Mouse (Mus musculus) neural tube, embryonic 10.5 days (tissue): ENCODE data around the gene Olfr1396.
A peak's percentile ranks its signal among the peaks of the same experiment; 100 is the strongest.

Experiments
- DNase-seq: peaks from one replicate; pipeline ENCODE4 v3.0.0-alpha.2; 2017; ENCODE audit warnings: low spot score; ENCODE audit errors: extremely low spot score

Olfr1396 gene

DNA sequence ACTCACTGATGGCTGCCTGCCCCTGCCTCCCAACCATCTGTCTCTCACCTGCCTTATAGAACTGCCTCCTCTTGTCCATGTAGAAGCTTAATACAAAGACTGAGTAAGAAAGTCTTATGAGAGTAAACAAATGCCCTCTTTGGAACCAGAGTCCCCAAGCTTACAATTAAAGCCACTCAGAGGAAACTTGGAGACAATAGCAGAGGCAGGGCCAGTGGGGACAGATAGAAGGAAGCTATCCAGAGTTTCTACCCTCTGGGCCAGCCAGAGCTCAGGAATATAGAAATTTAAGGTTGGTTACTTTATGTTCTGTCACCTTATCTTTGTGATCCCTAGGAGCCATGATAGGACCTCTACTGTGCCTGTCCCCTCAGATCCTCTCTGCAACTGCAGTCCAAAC lies at the start of gene Olfr1396:
Olfr1396 (minus strand) TSS at position 101 of the 400 bp plus-strand sequence.
- no peak for DNase-seq

DNA sequence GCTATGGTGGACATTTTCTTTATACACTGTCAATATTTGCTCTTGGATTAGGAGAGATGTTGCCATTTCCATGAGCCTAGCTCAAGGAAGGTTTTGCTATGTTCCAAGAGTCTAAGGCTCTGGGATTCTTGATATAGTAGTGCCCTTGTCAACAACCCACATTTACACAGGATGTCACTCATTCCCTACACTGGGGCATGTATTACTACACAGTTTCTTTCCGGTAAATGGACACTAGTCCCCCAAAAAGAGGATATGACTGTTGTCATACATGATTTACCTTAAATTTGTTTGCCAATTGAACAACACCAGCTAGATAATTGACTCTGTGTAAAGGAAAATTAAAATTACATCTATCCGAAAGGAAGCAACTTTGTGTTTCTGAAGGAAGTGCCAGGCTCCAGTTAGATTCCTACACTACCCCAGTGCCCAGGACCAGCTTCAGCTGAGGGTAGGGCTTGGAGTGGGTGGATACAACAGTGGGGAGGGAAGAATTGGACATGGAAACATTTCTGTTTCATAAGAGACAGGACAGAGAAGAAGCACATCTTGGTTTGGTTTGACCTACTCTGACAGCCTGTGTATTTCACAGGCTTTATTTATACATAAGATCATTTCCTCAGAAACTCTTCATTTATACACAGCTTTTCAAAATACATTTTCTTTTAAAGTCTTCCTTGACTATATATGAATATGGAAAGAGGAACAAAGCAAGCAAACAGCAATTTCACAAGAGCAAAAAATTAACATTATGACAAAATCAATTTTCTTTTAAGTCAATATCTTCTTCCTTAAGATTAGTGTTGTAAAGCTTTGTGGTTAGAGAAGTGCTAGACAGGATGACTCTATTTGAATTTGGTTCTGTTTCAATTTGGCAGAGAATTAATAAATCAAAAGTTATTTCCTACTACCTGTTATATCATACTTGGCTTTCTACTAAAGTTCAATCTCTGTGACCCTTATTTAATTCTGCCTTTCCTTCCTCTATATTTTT lies 42.4 kb upstream of the Olfr1396 start:
- no peak for DNase-seq

DNA sequence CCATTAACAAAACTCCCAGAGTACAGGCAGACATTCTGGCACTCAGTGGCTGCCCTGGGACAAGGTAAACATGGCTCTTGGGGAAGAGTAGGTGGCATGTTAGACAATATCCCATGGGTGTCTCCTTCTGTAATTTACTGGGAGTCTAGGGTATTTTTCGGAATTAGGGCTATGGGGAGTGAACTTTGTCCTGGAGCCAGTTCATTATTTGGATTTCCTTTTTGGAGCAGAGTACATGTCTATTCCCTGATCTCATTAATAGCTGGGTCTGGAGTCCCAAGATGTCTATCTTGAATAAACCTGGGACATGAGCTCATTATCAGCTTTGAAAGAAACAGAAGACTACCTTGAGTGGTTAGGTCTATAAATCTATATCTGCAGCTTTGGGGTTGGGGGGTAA lies 39.4 kb upstream of the Olfr1396 start, which contains the start of gene Olfr1394:
Olfr1394 (plus strand) TSS at position 301 of the 400 bp plus-strand sequence.
- DNase-seq, result no peak

DNA sequence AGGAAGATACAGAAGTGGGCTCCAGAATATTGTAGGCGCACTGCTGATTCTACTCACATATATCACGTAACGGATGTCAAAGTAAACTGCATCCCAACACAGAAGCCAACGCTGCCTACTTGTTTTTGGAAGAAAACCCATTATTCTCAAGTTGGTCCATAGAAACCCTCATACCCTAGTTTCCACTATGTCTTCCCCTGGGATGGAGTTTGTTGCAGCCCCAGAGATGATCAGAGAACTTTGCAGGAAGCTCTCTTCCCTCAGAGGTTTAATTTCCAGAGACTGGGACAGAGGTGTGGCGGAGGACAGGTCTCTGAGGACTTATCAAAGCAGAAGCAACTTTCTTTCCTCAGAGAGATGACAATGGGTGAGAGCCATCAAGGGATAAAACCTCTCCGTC lies 27.3 kb upstream of the Olfr1396 start, which contains the start of gene Olfr1395:
Olfr1395 (plus strand) TSS at position 301 of the 400 bp plus-strand sequence.
- no peak for DNase-seq

DNA sequence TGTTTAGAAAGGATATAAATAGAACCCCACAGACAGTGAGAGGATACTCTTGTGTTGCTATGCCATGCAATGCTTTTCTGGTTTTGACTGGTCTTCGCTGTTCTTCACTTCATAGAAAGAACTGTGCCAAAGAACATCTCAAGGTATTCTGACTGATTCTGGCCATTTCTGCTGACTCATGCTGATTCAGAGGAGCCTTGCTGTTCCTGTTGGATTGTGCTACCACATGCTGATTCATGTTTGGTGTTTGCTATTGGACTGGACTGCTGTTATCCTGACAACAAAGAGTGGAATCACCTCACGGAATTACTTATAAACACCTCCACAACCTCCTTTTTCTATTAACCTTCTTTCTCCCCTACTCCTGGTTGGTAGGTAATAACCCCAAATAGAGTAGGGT lies 9.5 kb upstream of the Olfr1396 start:
- no peak for DNase-seq

DNA sequence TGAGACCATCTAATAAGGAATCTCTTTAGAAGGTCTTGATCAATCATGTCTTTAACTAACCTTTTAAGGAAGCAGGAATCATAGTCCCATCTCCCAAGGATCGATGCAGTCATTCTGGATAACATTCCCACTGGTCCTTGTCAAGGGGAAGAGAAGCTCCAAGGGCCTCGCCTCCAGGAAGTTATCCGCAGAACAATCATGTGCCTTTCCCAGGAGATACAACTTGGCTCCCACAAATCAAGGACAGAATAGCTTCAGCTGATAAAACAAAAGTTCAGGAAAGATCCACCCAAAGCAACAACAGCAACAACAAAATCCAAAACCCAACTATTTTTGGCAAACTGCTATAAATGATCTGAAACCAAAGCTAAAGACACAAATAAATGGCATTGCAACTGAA lies 5.0 kb upstream of the Olfr1396 start:
- DNase-seq, result no peak

DNA sequence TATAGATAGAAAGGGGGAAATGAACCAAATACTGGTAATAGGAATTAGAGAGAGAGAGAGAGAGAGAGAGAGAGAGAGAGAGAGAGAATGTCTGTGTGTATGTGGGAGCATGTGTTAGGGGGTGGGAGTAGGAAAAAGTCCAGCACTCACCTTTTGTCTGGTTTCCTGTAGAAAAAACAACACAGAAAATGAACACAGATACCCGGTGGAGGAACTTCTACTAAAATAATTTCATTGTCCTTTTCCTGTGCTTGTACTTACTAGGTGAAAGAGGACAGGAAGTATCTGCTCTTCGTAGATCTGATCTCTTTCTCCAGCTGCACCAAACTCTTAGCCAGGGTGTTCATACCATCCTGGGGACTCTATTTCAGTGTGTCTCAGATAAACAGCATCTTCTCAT lies 516 bp downstream of the Olfr1396 start:
- no peak for DNase-seq

- no peak for DNase-seq
Observed at GRCm38 (mm10) chr11:49112624-49113219, 2.0 kb downstream of the Olfr1396 start.

DNA sequence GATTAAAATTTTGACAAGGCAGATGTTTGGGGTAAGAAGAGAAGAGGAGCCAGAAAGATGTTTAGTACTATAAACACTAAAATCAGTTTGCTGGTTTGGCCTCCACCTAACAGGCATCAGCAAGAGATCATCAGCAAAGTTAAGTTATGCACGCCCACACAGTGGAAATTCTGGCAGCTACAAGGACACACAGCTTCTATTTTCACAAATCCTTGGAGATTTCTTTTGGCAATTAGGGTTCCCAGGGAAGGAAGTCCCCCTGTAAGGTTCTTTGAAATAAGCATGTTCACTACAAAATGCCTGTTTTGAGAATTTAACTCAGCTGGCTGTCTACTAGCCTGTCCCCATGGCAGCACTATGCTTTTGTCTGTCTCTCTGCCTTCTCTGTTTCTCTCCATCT lies 3.7 kb downstream of the Olfr1396 start:
- no peak for DNase-seq

DNA sequence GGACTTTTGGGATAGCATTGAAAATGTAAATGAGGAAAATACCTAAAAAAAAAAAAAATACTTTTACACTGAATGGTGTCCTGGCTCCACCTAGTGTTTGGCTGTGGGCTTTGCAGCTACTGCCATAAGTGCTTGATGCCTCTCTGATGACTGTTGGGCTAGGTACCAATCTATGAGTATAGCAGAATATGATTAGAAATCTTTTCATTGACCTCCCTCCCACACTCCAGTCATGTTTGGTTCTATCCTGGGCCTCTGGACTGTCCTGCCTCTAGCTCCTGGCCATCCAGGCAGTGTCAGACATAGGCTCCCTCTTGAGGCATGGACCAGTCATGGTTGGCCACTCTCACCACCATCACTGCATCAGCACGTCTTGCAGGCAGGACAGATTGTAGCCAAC lies 5.8 kb downstream of the Olfr1396 start:
- no peak for DNase-seq

GRCm38 (mm10) chr11:49107650-49108537 lies 6.8 kb downstream of the Olfr1396 start:
- no peak for DNase-seq

- no peak for DNase-seq
Observed at GRCm38 (mm10) chr11:49105752-49106151, 8.9 kb downstream of the Olfr1396 start.

DNA sequence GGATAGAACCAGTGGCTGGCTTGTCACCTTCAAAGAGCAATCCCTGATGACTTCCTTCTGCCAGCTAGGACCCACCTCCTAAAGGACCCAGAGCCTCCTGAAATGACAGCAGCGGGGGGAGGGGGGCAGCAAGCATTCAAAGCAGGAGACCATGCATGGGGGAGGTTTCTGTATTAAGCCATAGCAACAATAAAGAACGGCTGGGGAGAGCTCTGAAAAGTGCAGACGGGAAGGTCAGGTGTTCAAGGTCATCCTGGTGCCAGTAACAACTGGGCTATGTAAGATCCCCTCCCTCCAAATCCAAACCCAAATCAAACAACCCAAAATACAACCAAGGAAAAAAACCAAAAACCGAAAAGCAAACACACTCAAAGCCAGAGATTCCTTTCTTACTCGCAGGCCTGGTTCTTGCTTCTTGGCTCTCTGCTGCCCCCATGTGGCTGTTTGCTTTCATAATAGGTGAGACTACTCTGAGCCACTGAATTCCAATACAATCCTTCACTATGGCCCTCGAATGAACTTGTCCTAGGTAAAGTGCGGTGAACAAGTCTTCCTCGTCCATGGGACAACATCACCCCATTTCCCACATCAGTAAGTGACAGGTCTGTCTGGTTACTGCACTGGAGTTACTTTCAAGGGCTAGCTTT lies 11.5 kb downstream of the Olfr1396 start:
- peak; percentile 86 for DNase-seq

DNA sequence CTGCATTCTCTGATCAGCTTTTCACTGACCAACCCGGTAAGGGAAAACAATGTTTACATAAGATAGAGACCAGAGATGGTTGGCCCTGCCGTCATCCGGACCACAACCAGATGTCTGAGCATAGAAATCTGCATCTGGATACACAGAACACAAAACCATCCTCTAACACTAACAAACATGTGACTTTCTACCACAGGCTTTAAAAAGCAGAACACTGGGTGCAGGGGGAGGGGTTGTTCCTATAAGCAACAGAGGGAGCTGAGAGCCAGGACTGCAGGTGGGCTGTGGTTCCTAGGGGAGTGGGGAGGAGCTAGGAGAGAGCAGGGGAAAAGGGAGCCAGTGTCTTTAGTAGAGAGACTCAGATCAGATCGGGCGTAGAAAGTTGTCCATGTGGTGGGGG lies 13.2 kb downstream of the Olfr1396 start:
- DNase-seq, result no peak

GRCm38 (mm10) chr11:49100409-49100808 lies 14.3 kb downstream of the Olfr1396 start:
- DNase-seq, result no peak

DNA sequence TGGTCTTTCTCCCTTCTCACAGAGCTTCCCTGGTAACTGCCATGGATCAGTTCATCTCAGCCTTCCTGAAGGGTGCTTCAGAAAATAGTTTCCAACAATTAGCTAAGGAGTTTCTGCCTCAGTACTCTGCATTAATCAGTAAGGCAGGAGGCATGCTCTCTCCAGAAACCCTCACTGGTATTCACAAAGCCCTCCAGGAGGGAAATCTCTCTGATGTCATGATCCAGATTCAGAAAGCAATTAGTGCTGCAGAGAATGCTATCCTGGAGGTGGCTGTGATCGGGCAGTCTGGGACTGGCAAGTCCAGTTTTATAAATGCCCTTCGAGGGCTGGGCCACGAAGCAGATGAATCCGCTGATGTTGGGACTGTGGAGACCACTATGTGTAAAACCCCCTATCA lies 19.3 kb downstream of the Olfr1396 start:
- no peak for DNase-seq

- DNase-seq, result no peak
Observed at GRCm38 (mm10) chr11:49093861-49094660, 20.6 kb downstream of the Olfr1396 start.

DNA sequence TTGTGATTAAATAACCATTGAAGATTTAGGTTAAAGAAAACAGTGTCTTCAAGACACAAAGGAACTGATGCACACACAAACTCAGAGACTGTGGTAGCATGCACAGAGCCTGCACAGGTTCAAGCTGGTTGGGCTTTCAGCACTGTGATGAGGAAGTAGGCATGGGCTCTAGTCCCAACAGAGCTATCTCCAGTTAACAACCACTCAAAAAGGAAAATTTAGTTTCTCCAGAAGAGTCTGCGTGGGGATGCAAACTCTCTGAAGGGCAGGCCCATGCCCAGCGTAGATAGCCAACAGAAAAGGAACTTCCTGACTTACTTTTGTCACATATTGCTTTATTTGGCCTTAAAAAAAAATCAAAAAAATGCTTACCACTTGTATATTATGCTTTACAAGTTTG lies 21.9 kb downstream of the Olfr1396 start:
- DNase-seq, result no peak

- no peak for DNase-seq
Observed at GRCm38 (mm10) chr11:49092053-49092586, 22.6 kb downstream of the Olfr1396 start.

DNA sequence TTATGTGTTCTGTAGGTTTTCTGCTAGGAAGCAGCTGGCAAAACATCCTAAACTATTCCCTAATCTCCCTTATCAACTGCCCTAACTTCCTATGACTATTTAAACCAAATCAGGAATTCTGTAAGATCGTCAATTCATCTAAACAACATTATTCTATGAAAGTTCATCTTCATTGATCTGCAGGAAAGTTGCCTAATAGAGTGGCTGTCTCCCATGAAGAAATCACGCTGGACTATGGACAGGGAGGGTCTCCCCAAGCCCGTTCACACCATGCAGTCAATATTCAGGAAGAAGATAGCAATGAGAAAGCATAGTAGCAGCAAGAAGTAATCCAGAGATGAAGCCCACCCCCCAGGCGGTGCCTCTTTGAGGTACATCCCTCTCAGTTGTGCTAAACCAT lies 23.5 kb downstream of the Olfr1396 start:
- no peak for DNase-seq
